Mouse (Mus musculus): ENCODE data around the gene Dhx9.

GRCm38 (mm10) chr1:153443632-153444031 is 43.8 kb downstream of the Dhx9 start:
- TF ChIP-seq CTCF (IDR thresholded peaks at IDR 0.05; ENCODE audit: low read depth) (no peak), EP300 (optimal IDR thresholded peaks at IDR 0.05) (no peak)

All from stomach, postnatal 0 days (tissue).